Comparison of ENCODE assay signal across 8 mouse cellular contexts in genomic region chr17:85799081-85799864, GRCm38 (mm10).
A peak's percentile ranks its signal among the peaks of the same experiment; 100 is the strongest.
DNase-seq lines count a peak whose midpoint lies in the region; ATAC-seq and TF ChIP-seq lines count a peak whose summit lies in the region.

No protein-coding gene starts in this region.

- no peak overlapping the region for H3K9ac ChIP-seq in hindbrain, embryonic 15.5 days
- 0 out of 2 replicates have a peak overlapping the region, but pooled peaks have one; percentile 53 for H3K9ac ChIP-seq in midbrain, embryonic 13.5 days (replicated peaks)

- peaks cover 68% of the 10 kb centered on the region for H3K27me3 ChIP-seq in hindbrain, embryonic 15.5 days
- peaks cover 88% of the 10 kb centered on the region for H3K27me3 ChIP-seq in midbrain, embryonic 13.5 days

- intact Hi-C loops in gastrocnemius, adult 2 months (cut with DNase I), result no loop called here

- H3K9me3 ChIP-seq in hindbrain, embryonic 15.5 days, result no peaks in the 10 kb centered on the region
- no peaks in the 10 kb centered on the region for H3K9me3 ChIP-seq in midbrain, embryonic 13.5 days

- no peaks in the 10 kb centered on the region for H3K36me3 ChIP-seq in hindbrain, embryonic 15.5 days
- H3K36me3 ChIP-seq in midbrain, embryonic 13.5 days, result no peaks in the 10 kb centered on the region

- DNase-seq in gastrocnemius, adult 2 months, result peak; percentile 27
- DNase-seq in gastrocnemius, postnatal 25 days, result no peak
- no peak for DNase-seq in left cerebral cortex, adult 8-10 months (ENCODE audit: low spot score in 2 of 2)
- DNase-seq in right cerebral cortex, adult 2 months (ENCODE audit: low spot score in 2 of 2), result no peak
- no peak for DNase-seq in urinary bladder, postnatal 36 days (ENCODE audit: low spot score in 2 of 2)

- no peak for ATAC-seq in hindbrain, embryonic 15.5 days (ENCODE audit: low FRiP score, low read depth)
- no peak for ATAC-seq in midbrain, embryonic 13.5 days

- under 1% methylated on average over 22 of the region's 22 CpGs for WGBS in hindbrain, embryonic 15.5 days
- WGBS in midbrain, embryonic 13.5 days, result under 1% methylated on average over 22 of the region's 22 CpGs

- TF ChIP-seq CTCF in gastrocnemius, adult 2 months (IDR thresholded peaks at IDR 0.05), result no peak

- peak overlapping the region; percentile 86 for H3K27ac ChIP-seq in gastrocnemius, adult 2 months
- no peak overlapping the region for H3K27ac ChIP-seq in brown adipose tissue, adult 24 weeks (replicated peaks; ENCODE audit: low read depth, low read length)
- H3K27ac ChIP-seq in hindbrain, embryonic 15.5 days (replicated peaks), result no peak overlapping the region
- H3K27ac ChIP-seq in midbrain, embryonic 13.5 days, result no peak overlapping the region

- peak overlapping the region; percentile 78 for H3K4me3 ChIP-seq in gastrocnemius, adult 2 months
- H3K4me3 ChIP-seq in brown adipose tissue, adult 24 weeks (ENCODE audit: insufficient read depth, low read depth, low read length), result peak overlapping the region; percentile 27
- H3K4me3 ChIP-seq in hindbrain, embryonic 15.5 days, result peak overlapping the region; percentile 40
- peak overlapping the region; percentile 43 for H3K4me3 ChIP-seq in midbrain, embryonic 13.5 days (replicated peaks)

- H3K4me2 ChIP-seq in hindbrain, embryonic 15.5 days, result peak overlapping the region; percentile 91
- peak overlapping the region; percentile 86 for H3K4me2 ChIP-seq in midbrain, embryonic 13.5 days (replicated peaks)

- H3K4me1 ChIP-seq in brown adipose tissue, adult 24 weeks (ENCODE audit: control insufficient read depth, insufficient read depth, insufficient read length, low read length), result no peaks in the 10 kb centered on the region
- H3K4me1 ChIP-seq in hindbrain, embryonic 15.5 days (replicated peaks), result peaks cover 22% of the 10 kb centered on the region
- peaks cover 22% of the 10 kb centered on the region for H3K4me1 ChIP-seq in midbrain, embryonic 13.5 days (replicated peaks)

Comparison
In these comparisons a context has a peak if more than half of its experiments do, and no peak if none do; other contexts are left out.
1. H3K4me3 ChIP-seq: peak in every context shown above with its lines; median percentile 78 in gastrocnemius, adult 2 months; 43 in midbrain, embryonic 13.5 days; 40 in hindbrain, embryonic 15.5 days; 27 in brown adipose tissue, adult 24 weeks.